ENCODE assay signal across 7 mouse cellular contexts in the genomic region with DNA sequence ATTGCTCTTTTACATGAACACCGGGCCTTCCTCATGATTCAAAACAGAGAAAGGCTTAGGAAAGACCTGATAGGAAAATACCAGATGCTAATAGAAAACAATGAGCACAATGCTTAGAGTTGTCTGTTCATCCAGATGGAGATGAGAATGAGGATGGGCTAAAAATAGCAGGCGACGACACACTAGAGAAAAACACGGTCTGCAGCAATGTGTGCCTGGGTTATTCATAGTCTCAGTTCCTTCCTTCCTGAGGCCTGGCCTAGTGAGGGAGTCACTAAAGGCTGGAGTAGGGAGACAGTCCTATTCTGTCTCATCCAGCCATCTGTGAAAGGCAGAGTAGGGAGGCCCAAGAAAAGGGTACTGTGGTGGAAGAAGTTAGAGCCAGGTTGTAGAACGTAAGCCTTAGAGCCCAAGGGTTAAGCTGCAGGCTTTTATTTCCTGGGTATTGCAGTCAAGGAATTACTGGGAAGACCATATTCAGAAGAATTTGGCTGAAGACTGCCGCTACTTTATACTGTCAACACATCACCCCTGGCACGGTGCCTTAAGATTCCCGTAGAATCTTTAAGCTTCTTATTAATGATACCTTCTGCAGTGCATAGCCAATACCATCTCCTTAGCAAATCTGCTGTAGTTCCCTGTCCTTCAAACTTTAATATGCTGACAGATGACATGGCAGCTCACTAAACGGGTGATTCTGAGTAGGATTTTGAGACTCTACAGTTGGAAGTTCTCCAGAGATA. TPM values are rescaled to one million over a fixed set of nuclear protein-coding genes. Genes with fewer than 3 reads are reported as not detected.
DNase-seq lines count a peak whose midpoint lies in the region; ATAC-seq and TF ChIP-seq lines count a peak whose summit lies in the region.

No protein-coding gene starts in this region.

- peaks cover 11% of the 10 kb centered on the region; the same call in 1 of the 2 replicates for H3K9me3 ChIP-seq in embryonic facial prominence, embryonic 10.5 days
- H3K9me3 ChIP-seq in forebrain, embryonic 11.5 days (ENCODE audit: control insufficient read depth, low read length), result peaks cover 4% of the 10 kb centered on the region; the same call in 1 of the 2 replicates
- no peaks in the 10 kb centered on the region for H3K9me3 ChIP-seq in midbrain, postnatal 0 days (ENCODE audit: low read length)

- no peak overlapping the region for H3K4me3 ChIP-seq in embryonic facial prominence, embryonic 10.5 days
- H3K4me3 ChIP-seq in forebrain, embryonic 11.5 days (ENCODE audit: low read depth, low read length), result no peak overlapping the region
- no peak overlapping the region for H3K4me3 ChIP-seq in midbrain, postnatal 0 days (ENCODE audit: low read depth, low read length)

- no peak for ATAC-seq in forebrain, embryonic 11.5 days (replicated peaks; ENCODE audit: low FRiP score)
- ATAC-seq in midbrain, postnatal 0 days (ENCODE audit: low FRiP score), result no peak

- no peak overlapping the region for H3K9ac ChIP-seq in forebrain, embryonic 11.5 days (ENCODE audit: low read length)
- no peak overlapping the region for H3K9ac ChIP-seq in midbrain, postnatal 0 days (replicated peaks; ENCODE audit: low read length, poor library complexity, severe bottlenecking)

- peak overlapping the region; percentile 81 for H3K27ac ChIP-seq in embryonic facial prominence, embryonic 10.5 days (replicated peaks)
- H3K27ac ChIP-seq in forebrain, embryonic 11.5 days (ENCODE audit: low read depth, low read length), result peak overlapping the region; percentile 92
- 0 out of 2 replicates have a peak overlapping the region, but pooled peaks have one; percentile 43 for H3K27ac ChIP-seq in midbrain, postnatal 0 days (ENCODE audit: low read depth, low read length)

- 0 out of 2 replicates have a peak, but pooled peaks cover 4% of the 10 kb centered on the region for H3K36me3 ChIP-seq in embryonic facial prominence, embryonic 10.5 days (replicated peaks)
- no peaks in the 10 kb centered on the region; the same call in 1 of the 2 replicates for H3K36me3 ChIP-seq in forebrain, embryonic 11.5 days (ENCODE audit: control insufficient read depth, insufficient read depth, low read length)
- H3K36me3 ChIP-seq in midbrain, postnatal 0 days (ENCODE audit: insufficient read depth, low read length), result no peaks in the 10 kb centered on the region

- H3K4me1 ChIP-seq in embryonic facial prominence, embryonic 10.5 days, result peaks cover 40% of the 10 kb centered on the region
- H3K4me1 ChIP-seq in forebrain, embryonic 11.5 days (replicated peaks; ENCODE audit: control insufficient read depth, insufficient read depth, low read length), result peaks cover 7% of the 10 kb centered on the region
- no peaks in the 10 kb centered on the region; the same call in 1 of the 2 replicates for H3K4me1 ChIP-seq in midbrain, postnatal 0 days (ENCODE audit: insufficient read depth, low read length)

- peaks cover 9% of the 10 kb centered on the region; the same call in 1 of the 2 replicates for H3K27me3 ChIP-seq in embryonic facial prominence, embryonic 10.5 days (replicated peaks; ENCODE audit: low read depth, poor library complexity, severe bottlenecking)
- H3K27me3 ChIP-seq in forebrain, embryonic 11.5 days (ENCODE audit: control insufficient read depth, insufficient read depth, low read length), result no peaks in the 10 kb centered on the region
- no peaks in the 10 kb centered on the region for H3K27me3 ChIP-seq in midbrain, postnatal 0 days (ENCODE audit: insufficient read depth, low read length)

- 85% methylated on average over 9 of the region's 9 CpGs for WGBS in embryonic facial prominence, embryonic 10.5 days
- 84% methylated on average over 9 of the region's 9 CpGs for WGBS in forebrain, embryonic 11.5 days
- 54% methylated on average over 9 of the region's 9 CpGs for WGBS in midbrain, postnatal 0 days

- no peak overlapping the region for H3K4me2 ChIP-seq in forebrain, embryonic 11.5 days (ENCODE audit: low read depth, low read length, severe bottlenecking)
- H3K4me2 ChIP-seq in midbrain, postnatal 0 days (ENCODE audit: low read depth, low read length, poor library complexity, severe bottlenecking), result no peak overlapping the region

- no peak for TF ChIP-seq CTCF in midbrain, postnatal 0 days (IDR thresholded peaks at IDR 0.05)

- intact Hi-C loops in heart, postnatal 25 days (cut with DNase I), result no loop called here

- no peak for DNase-seq in embryonic facial prominence, embryonic 10.5 days (ENCODE audit: low spot score)
- DNase-seq in forebrain, embryonic 11.5 days (ENCODE audit: low spot score), result no peak
- DNase-seq in heart, postnatal 25 days (ENCODE audit: low spot score), result peak; percentile 7
- peak; percentile 55 for DNase-seq in layer of hippocampus, adult 9-10 months (ENCODE audit: low spot score)
- no peak for DNase-seq in midbrain, postnatal 0 days (ENCODE audit: low spot score)
- DNase-seq in cerebellum, adult 11-12 months, result no peak
- DNase-seq in liver, result no peak

RNA-seq across cellular contexts. Expression of a gene that starts 43.2 kb away (rescaled TPM):
- polyA plus RNA-seq in embryonic facial prominence, embryonic 10.5 days (2016; fragmentation: Nextera tagmentation; extraction: Ambion mirVana), result 13.4 and 14.1 TPM in 2 replicates
- polyA plus RNA-seq in forebrain, embryonic 11.5 days (2014; fragmentation: Nextera tagmentation; extraction: Ambion mirVana), result 11.9 and 13.2 TPM in 2 replicates
- total RNA-seq in heart, postnatal 25 days (2021), result 1 to 10 TPM; 3.5 to 4.2 TPM
- 3.5 and 5.9 TPM in 2 replicates for total RNA-seq in midbrain, postnatal 0 days (2014; rRNA removed)
- polyA plus RNA-seq in midbrain, postnatal 0 days (2015; fragmentation: Nextera tagmentation; extraction: Ambion mirVana), result 2.4 and 2.9 TPM in 2 replicates

Comparison
In these comparisons a context has a peak if more than half of its experiments do, and no peak if none do; other contexts are left out.
1. DNase-seq: peak in heart, postnatal 25 days (single experiment) and layer of hippocampus, adult 9-10 months (single experiment); none in embryonic facial prominence, embryonic 10.5 days (single experiment), forebrain, embryonic 11.5 days (single experiment), midbrain, postnatal 0 days (single experiment), cerebellum, adult 11-12 months (single experiment) and liver (single experiment).
2. Peak in every context shown above with its lines, with median percentiles within 50 percentile points of each other: H3K27ac ChIP-seq.